Mouse (Mus musculus): ENCODE results near the gene Gm21897.

DNA sequence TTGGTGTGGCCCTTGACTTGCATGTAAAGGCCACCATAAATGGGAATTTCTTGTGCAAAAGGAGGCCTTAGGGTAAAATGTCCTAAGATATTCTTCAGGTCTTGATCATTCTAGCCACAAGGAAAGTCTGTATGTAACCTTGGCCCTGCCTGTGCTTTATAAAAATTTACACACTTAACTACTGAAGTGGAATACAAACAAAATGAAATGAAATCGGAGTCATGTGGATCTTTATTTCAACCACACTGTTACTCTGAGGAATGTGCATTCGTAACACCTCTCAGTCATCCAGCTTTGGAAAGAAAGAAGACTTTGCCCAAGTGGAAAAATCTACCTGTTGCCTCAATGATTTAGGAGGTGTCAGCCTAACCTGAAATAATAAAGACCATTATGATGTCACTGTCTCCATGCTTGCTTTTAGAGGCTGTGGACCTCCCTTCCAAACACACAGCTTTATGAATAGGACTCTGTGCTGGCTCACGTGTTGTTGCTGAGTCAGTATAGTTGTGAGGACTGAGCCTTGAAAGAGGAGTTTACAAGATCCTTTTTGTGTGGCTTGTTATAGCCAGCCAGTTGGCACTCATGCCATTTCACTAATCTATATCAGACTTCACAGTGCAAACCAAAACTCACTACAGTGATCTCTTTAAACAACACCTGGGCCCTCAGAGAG, 42.0 kb downstream of the Gm21897 start:
- TF ChIP-seq CTCF (IDR thresholded peaks at IDR 0.05; ENCODE audit: low read depth) (no peak), EP300 (IDR thresholded peaks at IDR 0.05; ENCODE audit: low read depth) (no peak)

All from liver, embryonic 14.5 days (tissue).